Mouse (Mus musculus): ENCODE data around the gene Haus2. TPM values are rescaled to one million over a fixed set of nuclear protein-coding genes. Genes with fewer than 3 reads are reported as not detected.

Gene Haus2
- polyA plus RNA-seq, 1 experiment from 2014 or later: 17.4 TPM

GRCm38 (mm10) chr2:120575121-120575520 lies 34.1 kb upstream of the Haus2 start:
- Histone ChIP-seq H3K9me3 (replicated peaks) (no peaks in the 10 kb centered on the region), H3K9ac (no peak overlapping the region), H3K4me3 (no peak overlapping the region), H3K27me3 (no peaks in the 10 kb centered on the region), H3K4me2 (no peak overlapping the region), H3K4me1 (replicated peaks) (peaks cover 2% of the 10 kb centered on the region; the same call in 1 of the 2 replicates), H3K36me3 (no peaks in the 10 kb centered on the region), H3K27ac (no peak overlapping the region)
- no peak for ATAC-seq (replicated peaks; ENCODE audit: insufficient number of reproducible peaks, insufficient read depth, low FRiP score, low read depth)
- WGBS: 86% methylated on average over 3 of the region's 3 CpGs

GRCm38 (mm10) chr2:120575978-120576377 lies 33.2 kb upstream of the Haus2 start:
- peaks cover 2% of the 10 kb centered on the region; the same call in 1 of the 2 replicates for H3K4me1 ChIP-seq (replicated peaks)
- no peak for ATAC-seq (replicated peaks; ENCODE audit: insufficient number of reproducible peaks, insufficient read depth, low FRiP score, low read depth)
- 82% methylated on average over 2 of the region's 2 CpGs for WGBS

GRCm38 (mm10) chr2:120577799-120578198 lies 31.4 kb upstream of the Haus2 start:
- no peak overlapping the region for H3K27ac ChIP-seq
- H3K36me3 ChIP-seq: no peaks in the 10 kb centered on the region
- H3K9ac ChIP-seq: no peak overlapping the region
- H3K27me3 ChIP-seq: no peaks in the 10 kb centered on the region
- H3K4me1 ChIP-seq (replicated peaks): peaks cover 2% of the 10 kb centered on the region
- ATAC-seq (replicated peaks; ENCODE audit: insufficient number of reproducible peaks, insufficient read depth, low FRiP score, low read depth): no peak
- H3K9me3 ChIP-seq (replicated peaks): no peaks in the 10 kb centered on the region
- 64% methylated on average over 4 of the region's 4 CpGs for WGBS
- no peak overlapping the region for H3K4me3 ChIP-seq
- no peak overlapping the region for H3K4me2 ChIP-seq

More at GRCm38 (mm10) chr2:120575978-120576377, 33.2 kb upstream of the Haus2 start:
- H3K4me2 ChIP-seq: no peak overlapping the region
- H3K9ac ChIP-seq: no peak overlapping the region
- H3K27ac ChIP-seq: no peak overlapping the region
- no peaks in the 10 kb centered on the region for H3K27me3 ChIP-seq
- H3K9me3 ChIP-seq (replicated peaks): no peaks in the 10 kb centered on the region
- H3K4me3 ChIP-seq: no peak overlapping the region
- H3K36me3 ChIP-seq: no peaks in the 10 kb centered on the region

GRCm38 (mm10) chr2:120578286-120578685 lies 30.9 kb upstream of the Haus2 start:
- Histone ChIP-seq H3K4me3 (no peak overlapping the region), H3K27ac (no peak overlapping the region), H3K9me3 (replicated peaks) (no peaks in the 10 kb centered on the region), H3K9ac (no peak overlapping the region), H3K27me3 (no peaks in the 10 kb centered on the region), H3K36me3 (no peaks in the 10 kb centered on the region), H3K4me1 (replicated peaks) (peaks cover 2% of the 10 kb centered on the region), H3K4me2 (no peak overlapping the region)
- 66% methylated on average over 5 of the region's 5 CpGs for WGBS
- no peak for ATAC-seq (replicated peaks; ENCODE audit: insufficient number of reproducible peaks, insufficient read depth, low FRiP score, low read depth)

- 77% methylated on average over 5 of the region's 5 CpGs for WGBS
- no peak overlapping the region for H3K9ac ChIP-seq
- no peaks in the 10 kb centered on the region for H3K9me3 ChIP-seq (replicated peaks)
- H3K27me3 ChIP-seq: no peaks in the 10 kb centered on the region
- H3K4me3 ChIP-seq: no peak overlapping the region
- H3K4me2 ChIP-seq: no peak overlapping the region
- H3K36me3 ChIP-seq: peaks cover 48% of the 10 kb centered on the region
- H3K4me1 ChIP-seq (replicated peaks): no peaks in the 10 kb centered on the region
- no peak for ATAC-seq (replicated peaks; ENCODE audit: insufficient number of reproducible peaks, insufficient read depth, low FRiP score, low read depth)
- no peak overlapping the region for H3K27ac ChIP-seq
Measured at GRCm38 (mm10) chr2:120589759-120590158, 19.4 kb upstream of the Haus2 start.

GRCm38 (mm10) chr2:120592227-120592626 lies 17.0 kb upstream of the Haus2 start:
- peaks cover 53% of the 10 kb centered on the region for H3K36me3 ChIP-seq
- H3K9ac ChIP-seq: no peak overlapping the region
- 95% methylated on average over 1 of the region's 1 CpGs for WGBS
- H3K4me1 ChIP-seq (replicated peaks): no peaks in the 10 kb centered on the region
- no peak overlapping the region for H3K27ac ChIP-seq
- H3K4me3 ChIP-seq: no peak overlapping the region
- H3K4me2 ChIP-seq: no peak overlapping the region
- H3K27me3 ChIP-seq: no peaks in the 10 kb centered on the region
- ATAC-seq (replicated peaks; ENCODE audit: insufficient number of reproducible peaks, insufficient read depth, low FRiP score, low read depth): no peak
- H3K9me3 ChIP-seq (replicated peaks): no peaks in the 10 kb centered on the region

- H3K4me2 ChIP-seq: no peak overlapping the region
- no peaks in the 10 kb centered on the region for H3K4me1 ChIP-seq (replicated peaks)
- no peaks in the 10 kb centered on the region for H3K27me3 ChIP-seq
- 83% methylated on average over 2 of the region's 2 CpGs for WGBS
- no peak overlapping the region for H3K9ac ChIP-seq
- peaks cover 65% of the 10 kb centered on the region for H3K36me3 ChIP-seq
- no peaks in the 10 kb centered on the region for H3K9me3 ChIP-seq (replicated peaks)
- no peak overlapping the region for H3K27ac ChIP-seq
- ATAC-seq (replicated peaks; ENCODE audit: insufficient number of reproducible peaks, insufficient read depth, low FRiP score, low read depth): no peak
- no peak overlapping the region for H3K4me3 ChIP-seq
Measured at GRCm38 (mm10) chr2:120597734-120598133, 11.4 kb upstream of the Haus2 start.

GRCm38 (mm10) chr2:120599506-120599905 lies 9.7 kb upstream of the Haus2 start:
- H3K4me1 ChIP-seq (replicated peaks): no peaks in the 10 kb centered on the region
- H3K36me3 ChIP-seq: peaks cover 61% of the 10 kb centered on the region
- no peak for ATAC-seq (replicated peaks; ENCODE audit: insufficient number of reproducible peaks, insufficient read depth, low FRiP score, low read depth)
- H3K4me3 ChIP-seq: no peak overlapping the region
- H3K27ac ChIP-seq: no peak overlapping the region
- H3K9ac ChIP-seq: no peak overlapping the region
- WGBS: 88% methylated on average over 4 of the region's 4 CpGs
- H3K4me2 ChIP-seq: no peak overlapping the region
- no peaks in the 10 kb centered on the region for H3K9me3 ChIP-seq (replicated peaks)
- no peaks in the 10 kb centered on the region for H3K27me3 ChIP-seq

- Histone ChIP-seq H3K9ac (no peak overlapping the region), H3K9me3 (replicated peaks) (no peaks in the 10 kb centered on the region), H3K27ac (no peak overlapping the region), H3K4me1 (replicated peaks) (peaks cover 23% of the 10 kb centered on the region), H3K4me2 (no peak overlapping the region), H3K27me3 (no peaks in the 10 kb centered on the region), H3K36me3 (peaks cover 12% of the 10 kb centered on the region), H3K4me3 (no peak overlapping the region)
- no peak for ATAC-seq (replicated peaks; ENCODE audit: insufficient number of reproducible peaks, insufficient read depth, low FRiP score, low read depth)
- WGBS: 62% methylated on average over 6 of the region's 6 CpGs
Measured at GRCm38 (mm10) chr2:120606021-120606690, 3.0 kb upstream of the Haus2 start.

- no peak overlapping the region for H3K4me3 ChIP-seq
- peaks cover 58% of the 10 kb centered on the region for H3K36me3 ChIP-seq
- no peak for ATAC-seq (replicated peaks; ENCODE audit: insufficient number of reproducible peaks, insufficient read depth, low FRiP score, low read depth)
- H3K9me3 ChIP-seq (replicated peaks): no peaks in the 10 kb centered on the region
- H3K4me1 ChIP-seq (replicated peaks): no peaks in the 10 kb centered on the region
- H3K4me2 ChIP-seq: no peak overlapping the region
- no peak overlapping the region for H3K9ac ChIP-seq
- no peaks in the 10 kb centered on the region for H3K27me3 ChIP-seq
- 89% methylated on average over 5 of the region's 5 CpGs for WGBS
- no peak overlapping the region for H3K27ac ChIP-seq
Measured at GRCm38 (mm10) chr2:120616279-120617163, 7.3 kb downstream of the Haus2 start.

GRCm38 (mm10) chr2:120619538-120619937 lies 10.4 kb downstream of the Haus2 start:
- peaks cover 46% of the 10 kb centered on the region for H3K36me3 ChIP-seq
- no peaks in the 10 kb centered on the region for H3K9me3 ChIP-seq (replicated peaks)
- ATAC-seq (replicated peaks; ENCODE audit: insufficient number of reproducible peaks, insufficient read depth, low FRiP score, low read depth): no peak
- H3K4me3 ChIP-seq: no peak overlapping the region
- no peak overlapping the region for H3K27ac ChIP-seq
- H3K27me3 ChIP-seq: no peaks in the 10 kb centered on the region
- H3K4me2 ChIP-seq: no peak overlapping the region
- 100% methylated on average over 1 of the region's 1 CpGs for WGBS
- H3K9ac ChIP-seq: no peak overlapping the region
- no peaks in the 10 kb centered on the region for H3K4me1 ChIP-seq (replicated peaks)
